Mouse (Mus musculus) testis, adult 2 months (tissue): ENCODE data around the gene Hist1h2bj. TPM values are rescaled to one million over a fixed set of nuclear protein-coding genes. Genes with fewer than 3 reads are reported as not detected.
A peak's percentile ranks its signal among the peaks of the same experiment; 100 is the strongest.
"Not testable (repeated sequence)": the region's sequence is repeated elsewhere in the genome, so short reads cannot be mapped to it uniquely, and the experiment has no call there.

Experiments used
- H3K27ac ChIP-seq: fragments of 200-500 bp; 2 replicates; pipeline ENCODE4 v1.5.1; 2012; ENCODE audit warnings: low read depth, low read length; ENCODE audit not compliant: control insufficient read depth, insufficient read depth
- H3K27me3 ChIP-seq: fragments of 200-500 bp; 2 replicates; pipeline ENCODE4 v1.6.1; 2012; ENCODE audit warnings: mild to moderate bottlenecking, low read length, moderate library complexity; ENCODE audit not compliant: control insufficient read depth, insufficient read depth
- H3K36me3 ChIP-seq: fragments of 200-500 bp; 2 replicates; pipeline ENCODE4 v1.6.1; 2012; ENCODE audit warnings: mild to moderate bottlenecking, low read length; ENCODE audit not compliant: control insufficient read depth, insufficient read depth
- H3K4me1 ChIP-seq: fragments of 200-500 bp; 2 replicates; pipeline ENCODE4 v1.6.1; 2012; ENCODE audit warnings: low read length; ENCODE audit not compliant: control insufficient read depth, insufficient read depth
- H3K4me3 ChIP-seq: fragments of 200-500 bp; 2 replicates; pipeline ENCODE4 v1.5.1; 2012; ENCODE audit warnings: low read depth, mild to moderate bottlenecking, low read length, moderate library complexity, mixed read lengths; ENCODE audit not compliant: control insufficient read depth
- CTCF ChIP-seq: fragments of 200-500 bp; IDR thresholded peaks from 2 replicates; pipeline ENCODE4 v1.5.1; 2012; ENCODE audit warnings: low read depth, mild to moderate bottlenecking, inconsistent platforms, low read length, moderate library complexity; ENCODE audit not compliant: control insufficient read depth, insufficient read depth, insufficient replicate concordance
- POLR2A ChIP-seq: fragments of 200-500 bp; IDR thresholded peaks from 2 replicates; pipeline ENCODE4 v1.6.1; 2012; ENCODE audit warnings: low read depth, mild to moderate bottlenecking, inconsistent platforms, low read length, moderate library complexity; ENCODE audit not compliant: control insufficient read depth
- polyA plus RNA-seq: library from polyadenylated mRNA; depleted of rRNA; stranded (reverse); fragments of >200 nt; gene quantifications from 2 replicates; pipeline ENCODE4 v1.2.3, GENCODE M21; 2012

Hist1h2bj gene
- polyA plus RNA-seq, 1 experiment = 7.9 TPM

GRCm38 (mm10) chr13:22036986-22037385 lies 6.0 kb upstream of the Hist1h2bj start:
- H3K27ac ChIP-seq = peak overlapping the region; percentile 36; the same call in 1 of the 2 replicates
- no peaks in the 10 kb centered on the region for H3K27me3 ChIP-seq
- no peaks in the 10 kb centered on the region for H3K36me3 ChIP-seq
- H3K4me1 ChIP-seq = peaks cover 4% of the 10 kb centered on the region
- H3K4me3 ChIP-seq = no peak overlapping the region
- TF ChIP-seq POLR2A (no peak), CTCF (no peak)

- no peaks in the 10 kb centered on the region for H3K36me3 ChIP-seq
- H3K4me3 ChIP-seq = no peak overlapping the region
- H3K27me3 ChIP-seq = no peaks in the 10 kb centered on the region
- no peak for TF ChIP-seq CTCF
- no peak for TF ChIP-seq POLR2A
- H3K27ac ChIP-seq = no peak overlapping the region
- peaks cover 4% of the 10 kb centered on the region for H3K4me1 ChIP-seq
These were observed 5.6 kb upstream of the Hist1h2bj start for GRCm38 (mm10) chr13:22037415-22037814.

GRCm38 (mm10) chr13:22039364-22039763 lies 3.6 kb upstream of the Hist1h2bj start:
- TF ChIP-seq CTCF (no peak), POLR2A (no peak)
- Histone ChIP-seq H3K4me3 (no peak overlapping the region), H3K36me3 (no peaks in the 10 kb centered on the region)

GRCm38 (mm10) chr13:22039951-22040463 lies 3.0 kb upstream of the Hist1h2bj start:
- Histone ChIP-seq H3K4me1 (peaks cover 4% of the 10 kb centered on the region), H3K27me3 (no peaks in the 10 kb centered on the region), H3K4me3 (no peak overlapping the region), H3K27ac (no peak overlapping the region), H3K36me3 (no peaks in the 10 kb centered on the region)
- TF ChIP-seq POLR2A (no peak), CTCF (no peak)

More at GRCm38 (mm10) chr13:22039364-22039763, 3.6 kb upstream of the Hist1h2bj start:
- Histone ChIP-seq H3K4me1 (peaks cover 4% of the 10 kb centered on the region), H3K27me3 (no peaks in the 10 kb centered on the region), H3K27ac (no peak overlapping the region)

GRCm38 (mm10) chr13:22040464-22041141 lies 2.4 kb upstream of the Hist1h2bj start:
- H3K36me3 ChIP-seq = no peaks in the 10 kb centered on the region
- H3K27me3 ChIP-seq = no peaks in the 10 kb centered on the region
- no peak for TF ChIP-seq CTCF
- no peak for TF ChIP-seq POLR2A
- H3K4me3 ChIP-seq = peak overlapping the region; percentile 8
- peak overlapping the region; percentile 65 for H3K27ac ChIP-seq
- peaks cover 4% of the 10 kb centered on the region for H3K4me1 ChIP-seq

- H3K27me3 ChIP-seq, H3K36me3 ChIP-seq, H3K4me1 ChIP-seq: not testable (repeated sequence)
- peak; percentile 83 for TF ChIP-seq POLR2A
- Histone ChIP-seq H3K27ac (peak within 1 kb of the TSS; percentile 89), H3K4me3 (peak within 1 kb of the TSS; percentile 77)
These were observed 1.9 kb upstream of the Hist1h2bj start, which contains the start of gene Hist1h4i for GRCm38 (mm10) chr13:22041142-22041536. Gene Hist1h4i, minus strand, starts transcription at chr13:22041362.

DNA sequence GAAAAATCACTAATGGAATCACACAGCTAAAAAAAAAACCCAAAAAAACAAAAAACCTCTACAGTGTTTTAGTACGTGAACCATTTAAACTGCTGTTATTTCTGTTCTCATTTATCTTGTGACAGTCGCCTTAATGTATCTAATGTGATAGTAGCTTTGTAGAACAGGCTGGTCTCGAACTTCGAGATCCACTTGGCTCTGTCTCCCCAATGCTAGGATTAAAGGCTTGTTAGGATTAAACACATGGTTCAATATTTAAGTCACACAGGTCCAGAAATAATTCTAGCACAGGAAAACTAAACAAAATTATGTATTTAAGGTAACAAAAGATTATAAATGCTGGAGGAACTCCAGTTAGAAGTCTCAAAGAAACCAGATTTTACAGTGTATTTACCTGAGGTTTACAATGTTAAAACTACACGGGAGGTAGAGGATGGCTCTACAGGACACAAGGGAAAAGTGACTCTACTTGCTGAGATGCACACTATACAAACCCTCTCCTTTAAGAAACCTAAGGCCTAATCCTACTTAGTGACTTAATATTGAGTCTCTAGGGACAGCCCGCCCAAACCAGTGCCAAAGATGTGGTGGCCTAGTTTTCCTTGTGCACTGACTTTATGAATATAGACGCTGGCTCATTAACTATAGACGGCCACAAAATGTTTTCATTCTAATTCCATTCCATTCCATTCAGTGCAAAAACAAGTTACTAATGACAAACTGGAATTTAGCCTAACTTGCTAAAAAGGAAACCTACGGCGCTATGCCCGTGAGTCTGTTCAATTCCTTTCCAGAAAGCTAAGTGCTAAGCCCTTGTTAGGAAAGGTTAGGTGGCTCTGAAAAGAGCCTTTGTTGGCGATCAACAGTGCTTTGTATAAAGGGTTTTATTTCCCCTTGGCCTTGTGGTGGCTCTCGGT lies 1.1 kb upstream of the Hist1h2bj start:
- H3K36me3 ChIP-seq = no peaks in the 10 kb centered on the region
- peak overlapping the region; percentile 89 for H3K27ac ChIP-seq
- no peaks in the 10 kb centered on the region for H3K27me3 ChIP-seq
- no peaks in the 10 kb centered on the region; the same call in none of the 2 replicates for H3K4me1 ChIP-seq
- H3K4me3 ChIP-seq = peak overlapping the region; percentile 77
- TF ChIP-seq POLR2A = no peak
- TF ChIP-seq CTCF = no peak
